Mouse (Mus musculus) stomach, postnatal 0 days (tissue): ENCODE results near the gene Plpp4. TPM values are rescaled to one million over a fixed set of nuclear protein-coding genes. Genes with fewer than 3 reads are reported as not detected.

Experiments used
- ATAC-seq: fragments of 200-750 bp; cut with Nextera tagmentation; 2 replicates; pipeline ENCODE4 v1.8.0; 2017; ENCODE audit not compliant: low FRiP score, low TSS enrichment
- DNase-seq: peaks from one replicate; pipeline ENCODE4 v3.0.0-alpha.2; 2016; ENCODE audit warnings: low spot score
- H3K27ac ChIP-seq: fragments of 300-500 bp; sonication (generic); replicated peaks from 2 replicates; pipeline ENCODE4 v1.5.1; 2014; ENCODE audit warnings: mild to moderate bottlenecking, control low read depth
- H3K27me3 ChIP-seq: fragments of 300-500 bp; sonication (generic); 2 replicates; pipeline ENCODE4 v1.6.1; 2014; ENCODE audit warnings: low read length; ENCODE audit not compliant: control insufficient read depth, insufficient read depth
- H3K36me3 ChIP-seq: fragments of 300-500 bp; sonication (generic); 2 replicates; pipeline ENCODE4 v1.6.1; 2014; ENCODE audit warnings: low read length, mixed read lengths; ENCODE audit not compliant: control insufficient read depth, insufficient read depth
- H3K4me1 ChIP-seq: fragments of 300-500 bp; sonication (generic); replicated peaks from 2 replicates; pipeline ENCODE4 v1.6.1; 2014; ENCODE audit warnings: antibody characterized with exemption; ENCODE audit not compliant: control insufficient read depth, insufficient read depth
- H3K4me2 ChIP-seq: fragments of 300-500 bp; sonication (generic); replicated peaks from 2 replicates; pipeline ENCODE4 v1.6.1; 2014; ENCODE audit warnings: low read depth, mild to moderate bottlenecking, control low read depth, moderate library complexity
- H3K4me3 ChIP-seq: fragments of 300-500 bp; sonication (generic); 2 replicates; pipeline ENCODE4 v1.5.1; 2014; ENCODE audit warnings: low read depth, low read length, control low read depth
- H3K9ac ChIP-seq: fragments of 300-500 bp; sonication (generic); 2 replicates; pipeline ENCODE4 v1.6.1; 2014; ENCODE audit warnings: mild to moderate bottlenecking, low read length, control low read depth, mixed read lengths
- H3K9me3 ChIP-seq: fragments of 300-500 bp; sonication (generic); 2 replicates; pipeline ENCODE4 v1.6.1; 2016; ENCODE audit warnings: low read length; ENCODE audit not compliant: control insufficient read depth
- CTCF ChIP-seq: IDR thresholded peaks from 2 replicates; pipeline ENCODE4 v1.5.1; 2016; ENCODE audit warnings: antibody characterized with exemption, low read depth, mild to moderate bottlenecking, moderate library complexity
- EP300 ChIP-seq: optimal IDR thresholded peaks from 2 replicates; pipeline ENCODE3; 2016; ENCODE audit warnings: antibody characterized with exemption
- WGBS: fragments of 180-500 bp; shearing (Covaris S2); extraction: QIAGEN DNeasy Blood & Tissue Kit; methylation state at CpG from one replicate; pipeline ENCODE4 v1.1.7; 2014; 5-methylcytosine and 5-hydroxymethylcytosine counted together
- polyA plus RNA-seq: library from polyadenylated mRNA; unstranded; fragments of >200 nt; fragmentation: Nextera tagmentation; extraction: Ambion mirVana; gene quantifications from 2 replicates; pipeline ENCODE4 v1.2.1, GENCODE M21; 2015

Plpp4 gene
- polyA plus RNA-seq, 1 experiment from 2014 or later = 0.99 TPM

GRCm38 (mm10) chr7:129278801-129279200, 22.0 kb downstream of the Plpp4 start:
- Histone ChIP-seq H3K27me3 (no peaks in the 10 kb centered on the region), H3K36me3 (no peaks in the 10 kb centered on the region), H3K4me3 (no peak overlapping the region), H3K4me1 (no peaks in the 10 kb centered on the region), H3K9ac (no peak overlapping the region), H3K4me2 (no peak overlapping the region), H3K9me3 (no peaks in the 10 kb centered on the region), H3K27ac (peak overlapping the region; percentile 13; the same call in 1 of the 2 replicates)
- WGBS = 81% methylated on average over 4 of the region's 4 CpGs
- DNase-seq (no peak), ATAC-seq (0 out of 2 replicates have a peak, but pooled peaks have one; percentile 30)
- TF ChIP-seq CTCF (no peak), EP300 (no peak)

GRCm38 (mm10) chr7:129279261-129279660, 22.4 kb downstream of the Plpp4 start:
- H3K9ac ChIP-seq = no peak overlapping the region
- TF ChIP-seq CTCF (no peak), EP300 (peak; percentile 43)
- peak overlapping the region; percentile 13 for H3K27ac ChIP-seq
- peak; percentile 94 for ATAC-seq
- H3K9me3 ChIP-seq = no peaks in the 10 kb centered on the region
- no peak overlapping the region for H3K4me3 ChIP-seq
- no peaks in the 10 kb centered on the region for H3K27me3 ChIP-seq
- no peaks in the 10 kb centered on the region for H3K4me1 ChIP-seq
- no peaks in the 10 kb centered on the region for H3K36me3 ChIP-seq
- DNase-seq = peak; percentile 43
- WGBS = 52% methylated on average over 4 of the region's 4 CpGs
- no peak overlapping the region for H3K4me2 ChIP-seq

- no peak for TF ChIP-seq EP300
- Histone ChIP-seq H3K4me1 (no peaks in the 10 kb centered on the region), H3K36me3 (no peaks in the 10 kb centered on the region), H3K9me3 (no peaks in the 10 kb centered on the region), H3K9ac (no peak overlapping the region), H3K27me3 (no peaks in the 10 kb centered on the region), H3K27ac (no peak overlapping the region), H3K4me2 (no peak overlapping the region), H3K4me3 (no peak overlapping the region)
- DNase-seq (no peak), ATAC-seq (no peak)
- WGBS = 76% methylated on average over 4 of the region's 4 CpGs
These were observed 25.1 kb downstream of the Plpp4 start for GRCm38 (mm10) chr7:129281966-129282365.

GRCm38 (mm10) chr7:129285186-129285868, 28.5 kb downstream of the Plpp4 start:
- no peak overlapping the region for H3K4me3 ChIP-seq
- no peaks in the 10 kb centered on the region; the same call in 1 of the 2 replicates for H3K4me1 ChIP-seq
- no peak overlapping the region for H3K4me2 ChIP-seq
- DNase-seq = peak; percentile 57
- no peak overlapping the region for H3K9ac ChIP-seq
- H3K27me3 ChIP-seq = no peaks in the 10 kb centered on the region
- H3K27ac ChIP-seq = peak overlapping the region; percentile 65
- no peaks in the 10 kb centered on the region for H3K36me3 ChIP-seq
- peak; percentile 85 for ATAC-seq
- no peaks in the 10 kb centered on the region for H3K9me3 ChIP-seq
- WGBS = 44% methylated on average over 7 of the region's 7 CpGs
- TF ChIP-seq CTCF (no peak), EP300 (no peak)

GRCm38 (mm10) chr7:129293211-129293610, 36.4 kb downstream of the Plpp4 start:
- Histone ChIP-seq H3K27me3 (no peaks in the 10 kb centered on the region), H3K27ac (no peak overlapping the region), H3K4me2 (no peak overlapping the region), H3K4me1 (no peaks in the 10 kb centered on the region), H3K9ac (no peak overlapping the region), H3K9me3 (no peaks in the 10 kb centered on the region), H3K36me3 (no peaks in the 10 kb centered on the region), H3K4me3 (no peak overlapping the region)
- DNase-seq (peak; percentile 30), ATAC-seq (no peak)
- WGBS = 71% methylated on average over 1 of the region's 1 CpGs
- TF ChIP-seq EP300 = no peak
- peak; percentile 67 for TF ChIP-seq CTCF

- Histone ChIP-seq H3K4me3 (no peak overlapping the region), H3K9ac (no peak overlapping the region), H3K4me1 (no peaks in the 10 kb centered on the region), H3K9me3 (no peaks in the 10 kb centered on the region), H3K27ac (no peak overlapping the region), H3K27me3 (no peaks in the 10 kb centered on the region), H3K4me2 (no peak overlapping the region), H3K36me3 (no peaks in the 10 kb centered on the region)
- 82% methylated on average over 5 of the region's 5 CpGs for WGBS
- no peak for TF ChIP-seq EP300
- TF ChIP-seq CTCF = no peak
- ATAC-seq (no peak), DNase-seq (no peak)
These were observed 44.8 kb downstream of the Plpp4 start for GRCm38 (mm10) chr7:129301622-129302021.
